Mouse (Mus musculus) heart, adult 2 months (tissue): ENCODE measurements around the gene Dtnbp1. TPM values are rescaled to one million over a fixed set of nuclear protein-coding genes. Genes with fewer than 3 reads are reported as not detected.

Experiments
- DNase-seq, 2 experiments: peaks; one replicate each; pipeline ENCODE4 v3.0.0; 2021
- H3K27ac ChIP-seq: fragments of 200-600 bp; 2 replicates; pipeline ENCODE4 v1.8.1; 2022
- H3K27me3 ChIP-seq: fragments of 200-500 bp; 2 replicates; pipeline ENCODE4 v1.6.1; 2012; ENCODE audit warnings: mild to moderate bottlenecking, low read length, inconsistent platforms, mixed read lengths; ENCODE audit not compliant: control insufficient read depth, insufficient read depth
- H3K36me3 ChIP-seq: fragments of 200-500 bp; 2 replicates; pipeline ENCODE4 v1.6.1; 2012; ENCODE audit warnings: low read length, inconsistent platforms; ENCODE audit not compliant: control insufficient read depth, insufficient read depth
- H3K4me1 ChIP-seq: fragments of 200-500 bp; 2 replicates; pipeline ENCODE4 v1.6.1; 2011; ENCODE audit warnings: low read length; ENCODE audit not compliant: control insufficient read depth, insufficient read depth
- H3K4me3 ChIP-seq: fragments of 200-600 bp; 2 replicates; pipeline ENCODE4 v1.8.1; 2022
- H3K79me2 ChIP-seq: fragments of 200-500 bp; replicated peaks from 2 replicates; pipeline ENCODE4 v1.6.1; 2012; ENCODE audit warnings: mild to moderate bottlenecking, inconsistent platforms, low read length, moderate library complexity, mixed read lengths; ENCODE audit not compliant: control insufficient read depth, insufficient read depth
- H3K9ac ChIP-seq: fragments of 200-500 bp; 2 replicates; pipeline ENCODE4 v1.6.1; 2012; ENCODE audit warnings: low read depth, mild to moderate bottlenecking, control low read depth, inconsistent platforms, low read length, mixed read lengths
- CTCF ChIP-seq: fragments of 200-600 bp; IDR thresholded peaks from 2 replicates; pipeline ENCODE4 v1.8.1; 2022; ENCODE audit warnings: antibody characterized with exemption, mild to moderate bottlenecking, moderate library complexity
- EP300 ChIP-seq: fragments of 200-500 bp; IDR thresholded peaks from 2 replicates; pipeline ENCODE4 v1.6.1; 2011; ENCODE audit warnings: low read depth, low read length, control low read depth; ENCODE audit not compliant: insufficient read depth
- POLR2A ChIP-seq: fragments of 200-500 bp; IDR thresholded peaks from 2 replicates; pipeline ENCODE4 v1.6.1; 2011; ENCODE audit warnings: mild to moderate bottlenecking, low read depth, low read length, control low read depth; ENCODE audit not compliant: insufficient read depth
- WGBS: fragments of 180-500 bp; shearing (Covaris S2); methylation state at CpG from one replicate; pipeline ENCODE4 v1.1.7; 2018; 5-methylcytosine and 5-hydroxymethylcytosine counted together
- intact Hi-C: fragments of 180-260 bp; cut with DNase I; formaldehyde crosslinking; loops from one replicate; pipeline ENCODE4 v1.15.1; 2025
- polyA plus RNA-seq: library from polyadenylated mRNA; depleted of rRNA; stranded (reverse); fragments of >200 nt; gene quantifications from 2 replicates; pipeline ENCODE4 v1.2.3, GENCODE M21; 2012
- total RNA-seq, 2 experiments: library from RNA; stranded (reverse); gene quantifications; 2 replicates each; pipeline ENCODE4 v1.2.3; 2021

Gene Dtnbp1
- total and polyA plus RNA-seq, 3 experiments: 107 to 139 (median 122) TPM

DNA sequence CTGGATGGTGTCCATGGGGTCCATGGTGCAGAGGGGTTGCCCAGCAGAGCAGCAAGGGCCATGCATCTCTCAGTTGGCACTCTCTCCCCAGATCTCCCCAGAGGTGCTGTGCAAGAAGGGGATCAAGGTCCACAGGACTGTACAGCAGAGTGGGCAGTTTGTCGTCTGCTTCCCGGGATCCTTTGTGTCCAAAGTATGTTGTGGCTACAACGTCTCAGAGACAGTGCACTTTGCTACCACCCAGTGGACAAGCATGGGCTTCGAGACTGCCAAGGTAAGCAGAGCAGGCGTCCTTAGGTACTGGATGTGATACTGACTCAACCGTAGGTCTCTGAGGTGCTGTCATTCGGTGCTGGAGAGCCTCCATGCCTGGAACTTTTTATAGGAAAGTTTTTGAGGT lies 88.4 kb downstream of the Dtnbp1 start:
- intact Hi-C loops: loop anchor here (5.0 kb wide), 1 partner anchor 34 kb away; no protein-coding TSS in a partner anchor

DNA sequence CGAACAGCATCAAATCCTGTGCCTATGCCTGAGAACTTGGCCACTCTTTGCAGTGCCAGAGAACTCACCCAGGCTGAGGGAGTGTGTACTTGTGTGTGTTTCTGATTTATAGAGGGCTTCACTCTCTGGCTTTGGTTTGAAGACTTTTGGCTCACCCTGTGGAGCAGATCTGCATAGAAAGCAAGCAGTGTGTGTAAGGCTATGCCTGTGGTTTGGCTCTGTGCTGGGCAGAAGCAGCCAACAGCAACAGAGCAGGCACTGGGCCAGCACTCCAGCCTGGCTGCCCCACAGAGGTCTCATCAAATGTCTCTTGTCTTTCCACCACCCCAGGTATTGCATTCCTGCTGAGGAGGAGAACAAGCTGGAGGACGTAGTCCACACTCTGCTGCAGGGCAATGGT lies 89.1 kb downstream of the Dtnbp1 start:
- 71% methylated on average over 2 of the region's 2 CpGs for WGBS
- no peaks in the 10 kb centered on the region for H3K79me2 ChIP-seq
- no peak overlapping the region for H3K4me3 ChIP-seq
- H3K4me1 ChIP-seq: peaks cover 9% of the 10 kb centered on the region
- DNase-seq: peak; percentile 67 to 73
- intact Hi-C loops: loop anchor here (5.0 kb wide), 1 partner anchor 34 kb away; no protein-coding TSS in a partner anchor
- H3K36me3 ChIP-seq: peaks cover 14% of the 10 kb centered on the region
- H3K9ac ChIP-seq: no peak overlapping the region
- no peaks in the 10 kb centered on the region for H3K27me3 ChIP-seq
- no peak overlapping the region for H3K27ac ChIP-seq
- TF ChIP-seq CTCF (no peak), EP300 (no peak), POLR2A (no peak)

More for the DNA sequence above, 88.4 kb downstream of the Dtnbp1 start:
- WGBS: 49% methylated on average over 7 of the region's 7 CpGs
- Histone ChIP-seq H3K9ac (no peak overlapping the region), H3K4me3 (no peak overlapping the region), H3K4me1 (peaks cover 6% of the 10 kb centered on the region), H3K27me3 (no peaks in the 10 kb centered on the region), H3K79me2 (no peaks in the 10 kb centered on the region), H3K27ac (no peak overlapping the region), H3K36me3 (peaks cover 13% of the 10 kb centered on the region)
- TF ChIP-seq POLR2A (no peak), EP300 (no peak), CTCF (peak; percentile 53)
- DNase-seq: no peak

DNA sequence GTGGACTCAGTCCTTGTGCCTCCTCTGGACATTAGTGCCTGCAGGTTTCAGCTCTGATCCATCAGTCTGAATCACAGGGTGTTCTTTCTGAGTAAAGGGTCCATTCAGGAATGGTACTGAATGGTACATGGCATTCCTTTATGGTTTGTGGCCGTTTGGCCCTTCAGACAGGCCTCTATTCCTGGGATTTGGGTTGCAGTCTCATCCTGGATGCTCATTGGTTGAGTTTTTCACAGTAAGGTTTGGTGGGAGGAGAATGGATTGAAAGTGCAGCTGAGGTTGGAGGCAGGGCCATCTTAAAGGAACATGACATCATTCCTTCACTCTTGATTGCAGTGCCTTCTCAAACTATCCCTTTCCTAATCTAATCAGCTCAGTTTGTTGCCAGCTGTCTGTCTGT lies 93.2 kb downstream of the Dtnbp1 start:
- Histone ChIP-seq H3K27me3 (no peaks in the 10 kb centered on the region), H3K9ac (no peak overlapping the region), H3K27ac (no peak overlapping the region), H3K79me2 (0 out of 2 replicates have a peak, but pooled peaks cover 3% of the 10 kb centered on the region), H3K4me1 (peaks cover 18% of the 10 kb centered on the region), H3K4me3 (no peak overlapping the region), H3K36me3 (peaks cover 20% of the 10 kb centered on the region)
- TF ChIP-seq EP300 (no peak), CTCF (no peak), POLR2A (no peak)
- 43% methylated on average over 1 of the region's 1 CpGs for WGBS
- intact Hi-C loops: loop anchor here (5.0 kb wide), 1 partner anchor 66 kb away; no protein-coding TSS in a partner anchor
- no peak for DNase-seq

DNA sequence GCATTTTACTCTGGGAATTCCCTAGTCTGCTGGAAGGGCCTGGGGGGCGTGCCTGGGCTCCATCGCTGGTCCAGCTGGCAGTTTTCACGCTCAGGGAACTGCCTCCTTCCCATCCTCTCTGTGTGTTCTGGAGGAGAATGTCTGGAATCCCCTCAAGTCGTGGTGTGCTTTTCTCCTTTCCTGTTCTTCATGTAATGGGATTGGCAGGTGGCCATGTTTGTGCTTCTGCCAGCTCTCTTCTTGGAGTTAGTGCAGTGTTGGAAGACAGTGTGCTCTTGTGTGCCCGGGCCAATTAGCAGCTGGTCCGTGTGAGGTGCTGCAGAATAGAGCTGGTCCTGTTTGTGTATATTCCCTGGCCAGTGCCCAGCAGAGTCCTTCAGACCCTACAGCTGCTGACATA lies 94.2 kb downstream of the Dtnbp1 start:
- Histone ChIP-seq H3K27ac (peak overlapping the region; percentile 23; the same call in 1 of the 2 replicates), H3K36me3 (peaks cover 22% of the 10 kb centered on the region), H3K27me3 (no peaks in the 10 kb centered on the region), H3K79me2 (0 out of 2 replicates have a peak, but pooled peaks cover 3% of the 10 kb centered on the region), H3K4me3 (no peak overlapping the region), H3K4me1 (peaks cover 18% of the 10 kb centered on the region), H3K9ac (no peak overlapping the region)
- TF ChIP-seq CTCF (no peak), POLR2A (no peak), EP300 (no peak)
- DNase-seq: peak; percentile 81 to 89
- WGBS: 5% methylated on average over 6 of the region's 6 CpGs
- intact Hi-C loops: loop anchor here (5.0 kb wide), 1 partner anchor 65 kb away; no protein-coding TSS in a partner anchor

DNA sequence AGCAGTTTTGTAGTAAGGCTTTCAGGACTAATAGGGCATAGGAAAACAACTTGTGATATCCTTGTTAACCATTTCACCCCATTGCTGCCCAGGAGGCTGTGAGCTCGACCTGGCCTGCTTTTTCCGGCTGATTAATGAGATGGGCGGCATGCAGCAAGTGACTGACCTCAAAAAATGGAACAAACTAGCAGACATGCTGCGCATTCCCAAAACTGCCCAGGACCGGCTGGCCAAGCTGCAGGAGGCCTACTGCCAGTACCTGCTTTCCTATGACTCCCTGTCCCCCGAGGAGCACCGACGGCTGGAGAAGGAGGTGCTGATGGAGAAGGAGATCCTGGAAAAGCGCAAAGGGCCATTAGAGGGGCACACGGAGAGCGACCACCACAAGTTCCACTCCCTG lies 95.8 kb downstream of the Dtnbp1 start:
- intact Hi-C loops: loop anchor here (5.0 kb wide), 1 partner anchor 64 kb away; no protein-coding TSS in a partner anchor
- no peak for TF ChIP-seq CTCF
- TF ChIP-seq POLR2A: no peak
- TF ChIP-seq EP300: no peak
- Histone ChIP-seq H3K4me3 (no peak overlapping the region), H3K27ac (no peak overlapping the region), H3K27me3 (no peaks in the 10 kb centered on the region), H3K4me1 (peaks cover 17% of the 10 kb centered on the region), H3K79me2 (0 out of 2 replicates have a peak, but pooled peaks cover 3% of the 10 kb centered on the region), H3K9ac (no peak overlapping the region), H3K36me3 (peaks cover 17% of the 10 kb centered on the region)
- 93% methylated on average over 11 of the region's 11 CpGs for WGBS
- DNase-seq: no peak

DNA sequence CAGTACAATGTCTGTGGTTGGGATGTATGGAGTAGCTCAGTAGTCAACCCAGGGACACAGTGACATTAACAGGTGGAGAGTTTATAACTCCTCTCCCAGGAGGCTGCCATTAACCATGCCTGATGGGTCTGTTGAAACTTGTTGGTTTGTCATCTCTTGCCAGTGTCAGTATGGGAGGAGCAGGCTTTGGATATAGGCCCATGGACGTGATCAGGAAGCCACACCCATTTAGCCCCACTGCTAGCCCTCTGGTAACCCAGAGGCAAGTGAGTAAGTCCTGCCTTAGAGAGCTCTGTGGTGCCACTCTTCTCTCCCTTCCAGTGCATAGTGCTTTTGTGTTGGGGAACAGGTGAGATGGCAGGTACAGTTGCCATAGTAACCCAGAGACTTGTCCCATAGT lies 97.7 kb downstream of the Dtnbp1 start:
- 0 out of 2 replicates have a peak, but pooled peaks cover 3% of the 10 kb centered on the region for H3K79me2 ChIP-seq
- peaks cover 16% of the 10 kb centered on the region for H3K4me1 ChIP-seq
- no peak overlapping the region for H3K9ac ChIP-seq
- 9% methylated on average over 1 of the region's 1 CpGs for WGBS
- no peak overlapping the region for H3K27ac ChIP-seq
- no peak for TF ChIP-seq EP300
- TF ChIP-seq POLR2A: no peak
- no peak for TF ChIP-seq CTCF
- peaks cover 14% of the 10 kb centered on the region for H3K36me3 ChIP-seq
- intact Hi-C loops: no loop called here
- H3K27me3 ChIP-seq: no peaks in the 10 kb centered on the region
- no peak overlapping the region for H3K4me3 ChIP-seq
- no peak for DNase-seq
